Mouse (Mus musculus): ENCODE measurements around the gene Pfkfb4. TPM values are rescaled to one million over a fixed set of nuclear protein-coding genes. Genes with fewer than 3 reads are reported as not detected.

The Pfkfb4 gene
- total RNA-seq, 2 experiments from 2014 or later: 3.4 TPM

DNA sequence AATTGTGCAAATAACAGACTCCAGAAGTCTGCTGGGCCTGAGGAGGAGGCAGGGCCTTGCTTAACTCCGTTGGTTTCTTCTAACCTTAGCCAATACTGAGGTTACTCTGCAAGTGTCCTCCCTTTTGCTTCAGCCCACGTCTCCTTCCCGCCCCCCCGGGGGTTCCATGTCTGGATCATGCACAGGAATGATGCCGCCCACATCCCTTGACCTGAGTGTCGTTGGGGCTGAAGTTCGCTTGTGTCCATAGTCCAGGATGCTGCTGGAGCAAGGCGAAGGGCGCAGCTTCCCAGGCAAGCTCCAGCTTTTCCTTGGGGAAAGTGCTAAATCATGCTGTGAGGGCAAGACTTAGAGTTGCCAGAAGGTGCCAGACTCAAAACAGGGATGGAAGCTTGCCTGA, 4.8 kb downstream of the Pfkfb4 start:
- no peak for DNase-seq

DNA sequence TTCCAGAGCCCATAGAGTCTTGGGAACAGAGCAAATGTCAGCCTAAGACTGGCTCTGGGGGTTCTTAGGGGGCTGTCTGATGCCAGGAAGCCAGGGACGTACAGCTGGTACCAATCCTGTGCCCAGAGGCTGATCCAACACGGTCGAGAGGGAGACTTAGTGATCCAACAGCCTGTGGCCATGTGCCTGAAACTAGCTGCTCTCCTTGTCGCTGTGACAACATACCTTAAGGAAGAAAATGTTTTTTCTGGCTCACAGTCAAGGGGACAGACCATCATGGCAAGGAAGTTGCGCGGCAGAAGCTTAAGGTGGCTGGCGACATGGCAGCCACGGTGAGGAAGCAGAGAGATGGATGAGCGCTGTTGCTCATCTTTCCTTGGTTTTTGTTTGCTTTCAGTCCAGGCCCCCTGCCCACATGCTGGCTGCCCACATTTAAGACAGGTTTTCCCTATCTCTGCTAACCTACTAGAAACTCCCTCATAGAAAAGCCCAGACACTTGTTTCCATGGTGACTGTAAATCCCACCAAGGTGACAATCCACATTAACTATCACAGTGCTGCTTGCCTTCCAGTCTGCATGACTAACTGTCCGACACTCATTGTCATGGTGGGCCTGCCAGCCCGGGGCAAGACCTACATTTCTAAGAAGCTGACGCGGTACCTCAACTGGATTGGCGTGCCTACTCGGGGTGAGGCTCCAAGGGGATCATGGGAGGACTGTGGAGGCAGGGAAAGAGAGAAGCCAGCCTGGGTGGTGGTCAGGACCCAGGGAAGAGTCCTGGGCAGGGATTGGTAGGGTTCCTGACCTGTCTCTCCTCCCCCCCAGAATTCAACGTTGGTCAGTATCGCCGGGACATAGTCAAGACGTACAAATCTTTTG, 6.9 kb downstream of the Pfkfb4 start:
- DNase-seq: no peak

DNA sequence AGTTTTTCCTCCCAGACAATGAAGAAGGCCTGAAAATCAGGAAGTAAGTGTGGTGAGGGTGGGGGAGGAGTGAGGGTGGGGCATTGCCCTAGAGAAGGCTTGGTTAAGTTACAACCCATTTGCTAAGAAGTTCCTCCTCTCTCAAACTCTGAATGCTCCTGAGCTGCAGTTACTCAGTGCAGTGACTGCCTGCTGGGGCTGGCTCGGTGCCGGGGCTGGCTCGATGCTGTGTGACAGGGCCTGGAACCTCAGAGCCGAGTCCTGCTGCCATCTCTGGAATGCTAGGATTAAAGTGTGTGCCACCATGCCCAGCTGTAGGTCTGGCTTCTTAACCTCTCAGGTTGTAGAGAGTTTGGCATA, 7.6 kb downstream of the Pfkfb4 start:
- no peak for DNase-seq

GRCm38 (mm10) chr9:109000726-109001125, 9.1 kb downstream of the Pfkfb4 start:
- peak; percentile 73 for DNase-seq

GRCm38 (mm10) chr9:109003201-109003600, 11.6 kb downstream of the Pfkfb4 start:
- DNase-seq: peak; percentile 68

- DNase-seq: no peak
Measured at GRCm38 (mm10) chr9:109007025-109007780, 15.6 kb downstream of the Pfkfb4 start.

DNA sequence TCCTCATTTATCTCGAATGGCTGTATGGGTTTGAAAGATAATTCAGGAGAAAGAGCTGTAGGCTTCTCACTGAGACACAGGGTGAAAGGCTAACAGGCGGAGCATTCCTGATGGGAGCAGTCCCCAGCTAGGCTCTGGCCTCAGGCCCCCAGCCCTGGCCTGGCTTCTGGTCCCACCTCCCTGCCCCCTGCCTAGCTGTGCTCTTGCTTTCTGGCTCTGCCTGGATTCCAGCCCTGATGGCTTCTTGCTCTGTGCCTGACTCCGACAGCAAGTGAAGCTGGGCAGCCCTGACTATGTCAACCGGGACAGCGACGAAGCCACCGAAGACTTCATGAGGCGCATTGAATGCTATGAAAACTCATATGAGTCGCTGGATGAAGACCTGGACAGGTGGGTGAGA, 16.5 kb downstream of the Pfkfb4 start:
- no peak for DNase-seq

DNA sequence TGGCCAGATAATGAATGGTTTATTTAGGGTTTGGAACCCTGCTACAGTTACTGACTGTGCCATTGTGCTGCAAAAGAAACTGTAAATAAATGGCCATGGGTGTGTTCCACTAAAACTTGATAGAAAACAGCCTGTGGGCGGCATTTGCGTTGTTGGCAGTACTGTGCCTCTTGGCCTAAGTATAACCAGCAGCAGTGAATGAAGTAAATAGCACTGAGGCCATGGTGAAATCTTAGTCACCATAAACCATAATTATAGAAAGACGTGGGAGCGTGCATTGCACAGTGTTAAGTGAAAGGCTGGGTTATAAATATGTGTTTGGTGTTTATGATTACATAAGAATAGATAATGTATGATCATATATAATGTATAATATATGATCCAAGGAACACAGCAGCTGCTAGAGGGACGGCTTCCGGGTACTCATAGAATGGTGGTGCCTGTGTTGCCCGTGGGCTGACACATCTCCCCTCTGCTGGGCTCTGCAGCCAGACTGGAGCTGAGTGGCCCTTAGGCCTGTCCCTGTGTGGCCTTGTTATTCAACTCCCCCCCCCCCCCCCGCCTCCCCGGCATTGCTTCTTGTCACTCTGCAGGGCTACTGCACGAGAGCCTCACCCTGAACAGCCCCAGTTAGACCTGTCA, 17.5 kb downstream of the Pfkfb4 start:
- no peak for DNase-seq

DNA sequence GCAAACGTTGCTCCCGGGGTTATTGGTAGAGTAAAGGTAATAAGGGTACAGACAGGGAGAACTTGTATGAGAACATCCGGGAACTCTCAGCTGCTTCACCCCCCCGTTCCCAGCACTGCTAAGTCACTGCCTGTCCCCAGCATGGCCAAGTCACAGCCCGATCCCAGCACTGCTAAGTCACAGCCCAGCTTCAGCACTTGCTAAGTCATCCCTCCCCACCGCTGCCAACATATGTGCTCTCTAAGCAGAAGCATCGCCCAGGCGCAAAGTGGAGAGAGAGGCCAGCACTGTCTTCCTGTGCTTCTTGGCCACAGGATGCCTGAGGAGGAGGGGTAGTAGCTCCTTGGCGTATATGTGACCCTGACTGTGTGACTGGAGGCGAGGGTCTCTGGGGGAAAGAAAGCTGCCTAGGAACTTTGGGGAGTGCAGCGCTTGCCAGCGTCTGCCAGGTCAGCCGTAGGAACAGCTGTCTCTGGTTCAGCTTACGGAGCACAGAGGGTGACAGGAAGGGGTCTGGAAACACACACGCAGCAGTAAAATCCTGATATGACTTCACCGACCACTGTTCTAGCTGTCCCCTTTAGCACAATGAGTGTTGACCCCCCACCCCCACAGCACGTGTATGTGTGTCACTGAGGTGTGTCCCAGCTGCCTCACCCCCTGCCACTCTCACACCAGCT, 18.2 kb downstream of the Pfkfb4 start:
- peak; percentile 60 for DNase-seq

- no peak for DNase-seq
Measured at GRCm38 (mm10) chr9:109010316-109010690, 18.7 kb downstream of the Pfkfb4 start.

DNA sequence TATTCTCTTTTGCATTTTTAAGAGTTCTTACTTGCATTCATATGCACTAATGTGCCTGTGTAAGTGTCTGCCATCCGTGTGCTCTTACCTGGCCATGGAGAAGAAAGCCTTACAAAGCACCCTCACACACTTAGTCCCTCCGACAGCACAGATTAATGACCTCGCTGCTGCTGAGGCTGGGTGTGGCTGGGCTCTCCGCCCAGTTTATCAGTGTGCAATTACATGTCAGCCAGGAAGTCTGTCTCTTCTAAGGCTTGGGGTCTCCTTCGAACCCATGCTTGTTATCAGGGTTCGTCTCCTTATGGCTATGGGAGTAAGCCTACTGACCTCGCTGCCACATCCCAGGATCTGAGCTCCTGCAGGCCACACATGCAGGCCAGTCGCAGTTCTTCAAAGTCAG, 23.8 kb downstream of the Pfkfb4 start:
- DNase-seq: no peak

GRCm38 (mm10) chr9:109016973-109017604, 25.5 kb downstream of the Pfkfb4 start:
- no peak for DNase-seq

GRCm38 (mm10) chr9:109021428-109021827, 29.9 kb downstream of the Pfkfb4 start:
- DNase-seq: peak; percentile 2

- DNase-seq: peak; percentile 3
Measured at GRCm38 (mm10) chr9:109022866-109023685, 31.5 kb downstream of the Pfkfb4 start.

DNA sequence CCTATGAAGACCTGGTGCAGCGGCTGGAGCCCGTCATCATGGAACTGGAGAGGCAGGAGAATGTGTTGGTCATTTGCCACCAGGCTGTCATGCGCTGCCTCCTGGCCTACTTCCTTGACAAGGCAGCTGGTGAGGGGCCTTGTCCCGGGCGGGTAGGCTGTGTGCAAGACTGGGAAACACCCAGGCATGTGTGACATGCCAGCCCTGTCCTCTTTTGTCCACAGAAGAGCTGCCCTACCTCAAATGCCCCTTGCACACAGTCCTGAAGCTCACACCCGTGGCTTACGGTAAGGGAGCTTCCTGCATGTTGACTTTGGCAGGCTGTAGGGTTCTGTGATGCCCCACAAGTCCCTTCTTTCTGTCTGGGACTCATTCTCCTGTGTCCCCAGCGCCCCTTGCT, 35.9 kb downstream of the Pfkfb4 start:
- peak; percentile 51 for DNase-seq

GRCm38 (mm10) chr9:109028421-109028820, 36.8 kb downstream of the Pfkfb4 start:
- no peak for DNase-seq

- peak; percentile 5 for DNase-seq
Measured at GRCm38 (mm10) chr9:109028919-109029318, 37.3 kb downstream of the Pfkfb4 start.

GRCm38 (mm10) chr9:109030312-109030711, 38.7 kb downstream of the Pfkfb4 start:
- DNase-seq: no peak

DNA sequence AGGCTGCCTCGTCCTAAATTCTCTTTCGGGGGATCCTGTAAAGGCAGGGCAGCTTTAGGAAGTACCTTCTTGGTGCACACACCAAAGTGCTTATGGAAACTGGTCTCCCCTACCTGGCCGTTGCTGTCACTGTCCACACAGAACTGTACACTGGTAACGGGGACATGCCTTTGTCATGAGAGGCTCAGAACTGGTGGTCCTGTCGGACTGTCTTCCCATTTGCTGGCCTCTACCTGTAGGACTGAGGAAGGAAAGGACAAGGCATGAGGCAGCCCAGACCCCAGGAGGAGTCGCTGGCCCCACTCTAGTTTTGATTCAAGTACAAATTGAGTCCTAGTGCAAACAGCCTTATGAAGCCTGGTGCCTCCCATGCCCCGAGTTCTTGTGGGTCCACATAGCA, 39.4 kb downstream of the Pfkfb4 start:
- no peak for DNase-seq

DNA sequence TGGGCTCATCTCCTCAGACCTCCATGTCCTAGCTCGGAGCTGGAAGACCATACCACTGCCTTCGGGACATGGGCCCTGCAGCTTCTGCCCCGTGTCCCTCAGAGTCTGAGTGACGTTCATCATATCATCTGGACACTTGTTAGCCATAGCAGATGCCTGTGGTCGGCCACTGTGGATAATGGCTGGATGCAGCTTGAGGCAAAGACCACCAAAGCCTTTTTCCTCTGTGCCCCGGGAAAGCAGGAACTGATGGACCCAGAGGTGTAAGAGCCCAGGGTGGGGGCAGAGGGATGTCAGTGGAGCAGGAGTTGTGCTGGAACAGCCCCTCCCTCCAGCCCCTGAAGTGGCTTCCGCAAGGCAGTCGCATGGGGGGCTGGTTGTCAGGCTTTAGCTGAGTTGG, 40.1 kb downstream of the Pfkfb4 start:
- no peak for DNase-seq

GRCm38 (mm10) chr9:109032435-109032834, 40.9 kb downstream of the Pfkfb4 start:
- no peak for DNase-seq

Measured in heart, postnatal 4 days (tissue).